Mouse (Mus musculus): ENCODE measurements around the gene Ddc. TPM values are rescaled to one million over a fixed set of nuclear protein-coding genes. Genes with fewer than 3 reads are reported as not detected.

Gene Ddc
- polyA plus RNA-seq, 1 experiment from 2014 or later: 9.3 TPM

- Histone ChIP-seq H3K9ac (no peak overlapping the region), H3K4me3 (no peak overlapping the region), H3K27me3 (replicated peaks) (no peaks in the 10 kb centered on the region), H3K27ac (no peak overlapping the region), H3K4me2 (no peak overlapping the region), H3K9me3 (replicated peaks) (no peaks in the 10 kb centered on the region), H3K4me1 (no peaks in the 10 kb centered on the region), H3K36me3 (peaks cover 81% of the 10 kb centered on the region)
- ATAC-seq: no peak
These were observed 131.2 kb downstream of the Ddc start for GRCm38 (mm10) chr11:11766736-11767135.

- Histone ChIP-seq H3K9ac (no peak overlapping the region), H3K36me3 (peaks cover 84% of the 10 kb centered on the region), H3K4me3 (no peak overlapping the region), H3K27me3 (replicated peaks) (no peaks in the 10 kb centered on the region), H3K9me3 (replicated peaks) (no peaks in the 10 kb centered on the region), H3K4me2 (no peak overlapping the region), H3K27ac (no peak overlapping the region), H3K4me1 (no peaks in the 10 kb centered on the region)
- WGBS (ENCODE audit: insufficient replicate concordance): 80% methylated on average over 1 of the region's 1 CpGs
- ATAC-seq: no peak
These were observed 131.8 kb downstream of the Ddc start for GRCm38 (mm10) chr11:11766105-11766504.

- Histone ChIP-seq H3K4me2 (no peak overlapping the region), H3K27me3 (replicated peaks) (no peaks in the 10 kb centered on the region), H3K9me3 (replicated peaks) (no peaks in the 10 kb centered on the region), H3K4me1 (no peaks in the 10 kb centered on the region), H3K36me3 (peaks cover 84% of the 10 kb centered on the region), H3K4me3 (no peak overlapping the region), H3K27ac (no peak overlapping the region), H3K9ac (no peak overlapping the region)
- 92% methylated on average over 1 of the region's 1 CpGs for WGBS (ENCODE audit: insufficient replicate concordance)
- no peak for ATAC-seq
These were observed 132.5 kb downstream of the Ddc start for GRCm38 (mm10) chr11:11765414-11765813.

Other genes with a start within 250 kb of the Ddc start
- 59.1 and 61.0 TPM in 2 replicates for gene Ikzf1, start 213.1 kb downstream of the Ddc start, polyA plus RNA-seq (2016; fragmentation: Nextera tagmentation; extraction: Ambion mirVana)
- gene Fignl1, start 89.2 kb downstream of the Ddc start, polyA plus RNA-seq (2016; fragmentation: Nextera tagmentation; extraction: Ambion mirVana): 126 and 130 TPM in 2 replicates
- gene Grb10, start 140.5 kb upstream of the Ddc start, polyA plus RNA-seq (2016; fragmentation: Nextera tagmentation; extraction: Ambion mirVana): 206 and 211 TPM in 2 replicates

All from liver, embryonic 12.5 days (tissue).